Mouse (Mus musculus) myocyte (in vitro differentiated cells): ENCODE measurements around the gene Wscd1. TPM values are rescaled to one million over a fixed set of nuclear protein-coding genes. Genes with fewer than 3 reads are reported as not detected.

Experiments
- H3K27me3 ChIP-seq: one replicate; pipeline ENCODE4 v1.6.1; 2011; ENCODE audit not compliant: control insufficient read depth, insufficient read depth, insufficient read length
- H3K36me3 ChIP-seq: one replicate; pipeline ENCODE4 v1.6.1; 2011; ENCODE audit not compliant: control insufficient read depth, insufficient read depth
- H3K4me2 ChIP-seq: one replicate; pipeline ENCODE4 v1.6.1; 2011; ENCODE audit warnings: low read depth, control low read depth
- H3K4me3 ChIP-seq: one replicate; pipeline ENCODE4 v1.5.1; 2011; ENCODE audit warnings: mild to moderate bottlenecking, control low read depth, moderate library complexity
- H3K79me2 ChIP-seq: one replicate; pipeline ENCODE4 v1.6.1; 2011; ENCODE audit not compliant: control insufficient read depth, insufficient read depth
- H3ac ChIP-seq: one replicate; pipeline ENCODE4 v1.6.1; 2011; ENCODE audit not compliant: control insufficient read depth, insufficient read length
- CEBPB ChIP-seq: IDR thresholded peaks from 2 replicates; pipeline ENCODE4 v1.6.1; 2011; ENCODE audit warnings: mild to moderate bottlenecking, moderate library complexity; ENCODE audit not compliant: poor library complexity, insufficient read depth, severe bottlenecking
- E2F4 ChIP-seq: IDR thresholded peaks from one replicate; pipeline ENCODE4 v1.6.1; 2011; ENCODE audit warnings: mild to moderate bottlenecking, control low read depth, moderate library complexity; ENCODE audit not compliant: insufficient read depth
- MAX ChIP-seq: IDR thresholded peaks from one replicate; pipeline ENCODE4 v1.6.1; 2011; ENCODE audit warnings: low read depth, mild to moderate bottlenecking, control low read depth
- MYOD1 ChIP-seq, 3 experiments: IDR thresholded peaks; one replicate each; pipeline ENCODE4 v1.6.1; 2011; ENCODE audit warnings: control low read depth in 2 of 3, low read depth in 2 of 3, mild to moderate bottlenecking in 2 of 3, moderate library complexity in 1 of 3; ENCODE audit not compliant: insufficient read length in 2 of 3, control insufficient read depth in 1 of 3
- MYOG ChIP-seq, 3 experiments: IDR thresholded peaks; one replicate each; pipeline ENCODE4 v1.6.1; 2011; ENCODE audit warnings: control low read depth in 2 of 3, low read depth in 2 of 3, mild to moderate bottlenecking in 2 of 3; ENCODE audit not compliant: insufficient read length in 2 of 3, control insufficient read depth in 1 of 3, insufficient read depth in 1 of 3
- POLR2A ChIP-seq: IDR thresholded peaks from one replicate; pipeline ENCODE4 v1.6.1; 2011; ENCODE audit warnings: low read depth, mild to moderate bottlenecking, control low read depth, moderate library complexity; ENCODE audit not compliant: insufficient read length
- POLR2AphosphoS2 ChIP-seq: IDR thresholded peaks from one replicate; pipeline ENCODE4 v1.6.1; 2011; ENCODE audit warnings: low read depth, control low read depth; ENCODE audit not compliant: insufficient read length
- REST ChIP-seq: IDR thresholded peaks from one replicate; pipeline ENCODE4 v1.6.1; 2011; ENCODE audit warnings: mild to moderate bottlenecking, control low read depth, moderate library complexity; ENCODE audit not compliant: insufficient read depth, insufficient read length
- SRF ChIP-seq: IDR thresholded peaks from one replicate; pipeline ENCODE4 v1.6.1; 2011; ENCODE audit warnings: low read depth; ENCODE audit not compliant: control insufficient read depth, insufficient read length
- TCF12 ChIP-seq: IDR thresholded peaks from one replicate; pipeline ENCODE4 v1.6.1; 2011; ENCODE audit warnings: mild to moderate bottlenecking, control low read depth; ENCODE audit not compliant: poor library complexity, insufficient read depth, severe bottlenecking
- TCF3 ChIP-seq: IDR thresholded peaks from one replicate; pipeline ENCODE4 v1.6.1; 2011; ENCODE audit warnings: low read depth, control low read depth; ENCODE audit not compliant: insufficient read length
- USF1 ChIP-seq: IDR thresholded peaks from one replicate; pipeline ENCODE4 v1.6.1; 2011; ENCODE audit warnings: low read depth, mild to moderate bottlenecking, control low read depth, moderate library complexity
- polyA plus RNA-seq: library from polyadenylated mRNA; unstranded; fragments of >200 nt; fragmentation: generic; extraction: Trizol; gene quantifications from one replicate; pipeline ENCODE4 v1.2.1, GENCODE M21; 2012; ENCODE audit warnings: missing spikeins

Wscd1 gene
- polyA plus RNA-seq, 1 experiment: 0.01 TPM

GRCm38 (mm10) chr11:71751689-71752088 lies 2.0 kb downstream of the Wscd1 start:
- Histone ChIP-seq H3K79me2 (no peaks in the 10 kb centered on the region), H3ac (no peak overlapping the region), H3K4me3 (no peak overlapping the region), H3K4me2 (no peak overlapping the region), H3K27me3 (peaks cover 29% of the 10 kb centered on the region), H3K36me3 (no peaks in the 10 kb centered on the region)
- no peak for TF ChIP-seq POLR2AphosphoS2
- TF ChIP-seq SRF: no peak
- TF ChIP-seq MYOD1 (IDR thresholded peaks at IDR 0.05; ENCODE audit: control insufficient read depth in 1 of 3, insufficient read length in 2 of 3, low read depth in 2 of 3): no peak
- TF ChIP-seq TCF12: no peak
- TF ChIP-seq CEBPB: no peak

GRCm38 (mm10) chr11:71752626-71753025 lies 2.9 kb downstream of the Wscd1 start:
- Histone ChIP-seq H3K79me2 (no peaks in the 10 kb centered on the region), H3K4me2 (no peak overlapping the region), H3ac (no peak overlapping the region), H3K4me3 (no peak overlapping the region), H3K36me3 (no peaks in the 10 kb centered on the region), H3K27me3 (peaks cover 29% of the 10 kb centered on the region)
- no peak for TF ChIP-seq POLR2AphosphoS2
- no peak for TF ChIP-seq CEBPB
- no peak for TF ChIP-seq E2F4
- TF ChIP-seq MAX: no peak
- no peak for TF ChIP-seq MYOD1 (IDR thresholded peaks at IDR 0.05; ENCODE audit: control insufficient read depth in 1 of 3, insufficient read length in 2 of 3, low read depth in 2 of 3)
- TF ChIP-seq USF1: no peak
- no peak for TF ChIP-seq SRF
- TF ChIP-seq POLR2A: no peak

- Histone ChIP-seq H3K4me2 (no peak overlapping the region), H3K27me3 (peaks cover 29% of the 10 kb centered on the region)
- TF ChIP-seq REST: no peak
- no peak for TF ChIP-seq MYOD1 (IDR thresholded peaks at IDR 0.05; ENCODE audit: control insufficient read depth in 1 of 3, insufficient read length in 2 of 3, low read depth in 2 of 3)
- no peak for TF ChIP-seq E2F4
- TF ChIP-seq SRF: no peak
- no peak for TF ChIP-seq CEBPB
- TF ChIP-seq USF1: no peak
- no peak for TF ChIP-seq POLR2A
- no peak for TF ChIP-seq TCF12
- no peak for TF ChIP-seq TCF3
- TF ChIP-seq MYOG (IDR thresholded peaks at IDR 0.05; ENCODE audit: control insufficient read depth in 1 of 3, insufficient read depth in 1 of 3, insufficient read length in 2 of 3, low read depth in 2 of 3): no peak
- TF ChIP-seq MAX: no peak
- TF ChIP-seq POLR2AphosphoS2: no peak
Measured at GRCm38 (mm10) chr11:71755115-71755514, 5.4 kb downstream of the Wscd1 start.

GRCm38 (mm10) chr11:71756325-71756724 lies 6.6 kb downstream of the Wscd1 start:
- H3K27me3 ChIP-seq: peaks cover 17% of the 10 kb centered on the region
- no peak overlapping the region for H3K4me3 ChIP-seq
- no peak overlapping the region for H3ac ChIP-seq
- no peaks in the 10 kb centered on the region for H3K36me3 ChIP-seq
- TF ChIP-seq MYOD1 (IDR thresholded peaks at IDR 0.05; ENCODE audit: control insufficient read depth in 1 of 3, insufficient read length in 2 of 3, low read depth in 2 of 3): no peak
- TF ChIP-seq REST: no peak
- no peak overlapping the region for H3K4me2 ChIP-seq
- H3K79me2 ChIP-seq: no peaks in the 10 kb centered on the region

More at GRCm38 (mm10) chr11:71755115-71755514, 5.4 kb downstream of the Wscd1 start:
- no peaks in the 10 kb centered on the region for H3K79me2 ChIP-seq
- H3ac ChIP-seq: no peak overlapping the region
- H3K36me3 ChIP-seq: no peaks in the 10 kb centered on the region
- H3K4me3 ChIP-seq: no peak overlapping the region

GRCm38 (mm10) chr11:71758211-71759110 lies 8.7 kb downstream of the Wscd1 start:
- Histone ChIP-seq H3K4me2 (no peak overlapping the region), H3ac (no peak overlapping the region), H3K36me3 (no peaks in the 10 kb centered on the region), H3K27me3 (peaks cover 9% of the 10 kb centered on the region), H3K4me3 (no peak overlapping the region), H3K79me2 (no peaks in the 10 kb centered on the region)
- TF ChIP-seq MYOG (IDR thresholded peaks at IDR 0.05; ENCODE audit: control insufficient read depth in 1 of 3, insufficient read depth in 1 of 3, insufficient read length in 2 of 3, low read depth in 2 of 3): no peak
- no peak for TF ChIP-seq MAX
